Mouse (Mus musculus): ENCODE measurements around the gene Adssl1. TPM values are rescaled to one million over a fixed set of nuclear protein-coding genes. Genes with fewer than 3 reads are reported as not detected.

The Adssl1 gene
- polyA plus RNA-seq, 1 experiment from 2014 or later, result 2.0 TPM

- Histone ChIP-seq H3K36me3 (replicated peaks) (peaks cover 96% of the 10 kb centered on the region), H3K9me3 (no peaks in the 10 kb centered on the region), H3K4me3 (replicated peaks) (no peak overlapping the region), H3K27me3 (no peaks in the 10 kb centered on the region), H3K27ac (no peak overlapping the region), H3K4me1 (peaks cover 13% of the 10 kb centered on the region; the same call in 1 of the 2 replicates), H3K9ac (no peak overlapping the region), H3K4me2 (no peak overlapping the region)
- no peak for ATAC-seq (ENCODE audit: low FRiP score)
- 81% methylated on average over 5 of the region's 5 CpGs for WGBS
Measured at GRCm38 (mm10) chr12:112651778-112652439, 32.1 kb downstream of the Adssl1 start.

GRCm38 (mm10) chr12:112653157-112653824 is 33.4 kb downstream of the Adssl1 start:
- Histone ChIP-seq H3K4me1 (peaks cover 13% of the 10 kb centered on the region; the same call in 1 of the 2 replicates), H3K9me3 (no peaks in the 10 kb centered on the region), H3K27me3 (no peaks in the 10 kb centered on the region), H3K4me2 (no peak overlapping the region), H3K9ac (no peak overlapping the region), H3K36me3 (replicated peaks) (peaks cover 96% of the 10 kb centered on the region), H3K27ac (peak overlapping the region; percentile 36), H3K4me3 (replicated peaks) (no peak overlapping the region)
- WGBS, result 65% methylated on average over 7 of the region's 7 CpGs
- ATAC-seq (ENCODE audit: low FRiP score), result peak; percentile 59

GRCm38 (mm10) chr12:112654076-112654475 is 34.2 kb downstream of the Adssl1 start:
- 90% methylated on average over 5 of the region's 5 CpGs for WGBS
- Histone ChIP-seq H3K9ac (peak overlapping the region; percentile 4; the same call in 1 of the 2 replicates), H3K9me3 (no peaks in the 10 kb centered on the region), H3K27ac (peak overlapping the region; percentile 36; the same call in 1 of the 2 replicates), H3K27me3 (no peaks in the 10 kb centered on the region), H3K4me2 (no peak overlapping the region), H3K36me3 (replicated peaks) (peaks cover 96% of the 10 kb centered on the region), H3K4me3 (replicated peaks) (no peak overlapping the region), H3K4me1 (peaks cover 15% of the 10 kb centered on the region; the same call in 1 of the 2 replicates)
- ATAC-seq (ENCODE audit: low FRiP score), result no peak

GRCm38 (mm10) chr12:112658619-112659018 is 38.8 kb downstream of the Adssl1 start:
- no peaks in the 10 kb centered on the region for H3K27me3 ChIP-seq
- H3K9me3 ChIP-seq, result no peaks in the 10 kb centered on the region
- peaks cover 50% of the 10 kb centered on the region for H3K4me1 ChIP-seq
- no peak overlapping the region for H3K4me2 ChIP-seq
- ATAC-seq (ENCODE audit: low FRiP score), result no peak
- 95% methylated on average over 7 of the region's 7 CpGs for WGBS
- peaks cover 99% of the 10 kb centered on the region for H3K36me3 ChIP-seq (replicated peaks)
- no peak overlapping the region for H3K27ac ChIP-seq
- no peak overlapping the region for H3K4me3 ChIP-seq (replicated peaks)
- no peak overlapping the region for H3K9ac ChIP-seq

- H3K27ac ChIP-seq, result peak overlapping the region; percentile 50; the same call in 1 of the 2 replicates
- 80% methylated on average over 6 of the region's 6 CpGs for WGBS
- no peaks in the 10 kb centered on the region for H3K27me3 ChIP-seq
- H3K4me2 ChIP-seq, result no peak overlapping the region
- H3K9me3 ChIP-seq, result no peaks in the 10 kb centered on the region
- H3K4me1 ChIP-seq, result peaks cover 52% of the 10 kb centered on the region
- no peak for ATAC-seq (ENCODE audit: low FRiP score)
- no peak overlapping the region for H3K4me3 ChIP-seq (replicated peaks)
- H3K36me3 ChIP-seq (replicated peaks), result peaks cover 97% of the 10 kb centered on the region
- H3K9ac ChIP-seq, result no peak overlapping the region
Measured at GRCm38 (mm10) chr12:112659109-112659508, 39.3 kb downstream of the Adssl1 start.

GRCm38 (mm10) chr12:112660576-112661326 is 40.9 kb downstream of the Adssl1 start:
- WGBS, result 38% methylated on average over 5 of the region's 5 CpGs
- H3K27ac ChIP-seq, result peak overlapping the region; percentile 92
- no peaks in the 10 kb centered on the region for H3K27me3 ChIP-seq
- no peak overlapping the region for H3K9ac ChIP-seq
- peak; percentile 40 for ATAC-seq (ENCODE audit: low FRiP score)
- peaks cover 91% of the 10 kb centered on the region for H3K36me3 ChIP-seq (replicated peaks)
- peak overlapping the region; percentile 24 for H3K4me2 ChIP-seq
- H3K4me3 ChIP-seq (replicated peaks), result no peak overlapping the region; the same call in 1 of the 2 replicates
- H3K9me3 ChIP-seq, result no peaks in the 10 kb centered on the region
- peaks cover 65% of the 10 kb centered on the region for H3K4me1 ChIP-seq

- Histone ChIP-seq H3K36me3 (replicated peaks) (peaks cover 91% of the 10 kb centered on the region), H3K4me1 (peaks cover 70% of the 10 kb centered on the region), H3K27ac (peak overlapping the region; percentile 92), H3K9me3 (no peaks in the 10 kb centered on the region), H3K4me3 (replicated peaks) (no peak overlapping the region; the same call in 1 of the 2 replicates), H3K27me3 (no peaks in the 10 kb centered on the region), H3K9ac (no peak overlapping the region), H3K4me2 (peak overlapping the region; percentile 24)
- ATAC-seq (ENCODE audit: low FRiP score), result no peak
- WGBS, result 84% methylated on average over 3 of the region's 3 CpGs
Measured at GRCm38 (mm10) chr12:112661327-112661605, 41.4 kb downstream of the Adssl1 start.

GRCm38 (mm10) chr12:112661851-112662250 is 42.0 kb downstream of the Adssl1 start:
- no peak overlapping the region for H3K4me2 ChIP-seq
- H3K27ac ChIP-seq, result peak overlapping the region; percentile 92
- H3K4me3 ChIP-seq (replicated peaks), result no peak overlapping the region
- no peak for ATAC-seq (ENCODE audit: low FRiP score)
- H3K9ac ChIP-seq, result no peak overlapping the region
- peaks cover 91% of the 10 kb centered on the region for H3K36me3 ChIP-seq (replicated peaks)
- no peaks in the 10 kb centered on the region for H3K27me3 ChIP-seq
- peaks cover 76% of the 10 kb centered on the region for H3K4me1 ChIP-seq
- 89% methylated on average over 9 of the region's 9 CpGs for WGBS
- no peaks in the 10 kb centered on the region for H3K9me3 ChIP-seq

GRCm38 (mm10) chr12:112663303-112663702 is 43.5 kb downstream of the Adssl1 start:
- no peaks in the 10 kb centered on the region for H3K27me3 ChIP-seq
- H3K9ac ChIP-seq, result 0 out of 2 replicates have a peak overlapping the region, but pooled peaks have one; percentile 42
- ATAC-seq (ENCODE audit: low FRiP score), result no peak
- peaks cover 86% of the 10 kb centered on the region for H3K4me1 ChIP-seq
- 72% methylated on average over 11 of the region's 11 CpGs for WGBS
- H3K36me3 ChIP-seq (replicated peaks), result peaks cover 91% of the 10 kb centered on the region
- H3K9me3 ChIP-seq, result no peaks in the 10 kb centered on the region
- H3K4me3 ChIP-seq (replicated peaks), result no peak overlapping the region
- peak overlapping the region; percentile 92 for H3K27ac ChIP-seq
- peak overlapping the region; percentile 33; the same call in 1 of the 2 replicates for H3K4me2 ChIP-seq

- Histone ChIP-seq H3K4me1 (peaks cover 86% of the 10 kb centered on the region), H3K9me3 (no peaks in the 10 kb centered on the region), H3K4me3 (replicated peaks) (no peak overlapping the region), H3K27me3 (no peaks in the 10 kb centered on the region), H3K36me3 (replicated peaks) (peaks cover 91% of the 10 kb centered on the region), H3K4me2 (peak overlapping the region; percentile 33), H3K27ac (peak overlapping the region; percentile 92), H3K9ac (peak overlapping the region; percentile 42)
- peak; percentile 12 for ATAC-seq (ENCODE audit: low FRiP score)
- WGBS, result 69% methylated on average over 12 of the region's 12 CpGs
Measured at GRCm38 (mm10) chr12:112663716-112664115, 43.9 kb downstream of the Adssl1 start.

GRCm38 (mm10) chr12:112664124-112664523 is 44.3 kb downstream of the Adssl1 start:
- Histone ChIP-seq H3K4me3 (replicated peaks) (no peak overlapping the region), H3K4me1 (peaks cover 84% of the 10 kb centered on the region), H3K27ac (peak overlapping the region; percentile 92), H3K9ac (peak overlapping the region; percentile 42), H3K27me3 (no peaks in the 10 kb centered on the region), H3K9me3 (no peaks in the 10 kb centered on the region), H3K4me2 (peak overlapping the region; percentile 33), H3K36me3 (replicated peaks) (peaks cover 91% of the 10 kb centered on the region)
- WGBS, result 15% methylated on average over 2 of the region's 2 CpGs
- ATAC-seq (ENCODE audit: low FRiP score), result peak; percentile 33

GRCm38 (mm10) chr12:112664656-112665055 is 44.8 kb downstream of the Adssl1 start:
- Histone ChIP-seq H3K4me1 (peaks cover 81% of the 10 kb centered on the region), H3K27me3 (no peaks in the 10 kb centered on the region), H3K4me3 (replicated peaks) (no peak overlapping the region), H3K9ac (peak overlapping the region; percentile 21), H3K9me3 (no peaks in the 10 kb centered on the region), H3K36me3 (replicated peaks) (peaks cover 91% of the 10 kb centered on the region), H3K4me2 (peak overlapping the region; percentile 33; the same call in 1 of the 2 replicates), H3K27ac (peak overlapping the region; percentile 92)
- 62% methylated on average over 5 of the region's 5 CpGs for WGBS
- ATAC-seq (ENCODE audit: low FRiP score), result no peak
